Mouse (Mus musculus) inflammation-experienced regulatory T-cells, adult 6 months (primary cell): ENCODE data around the gene Ccdc81. TPM values are rescaled to one million over a fixed set of nuclear protein-coding genes. Genes with fewer than 3 reads are reported as not detected.
A peak's percentile ranks its signal among the peaks of the same experiment; 100 is the strongest.

Source experiments
- ATAC-seq: one replicate; pipeline ENCODE4 v1.8.0; 2017
- polyA plus RNA-seq, 3 experiments: library from polyadenylated mRNA; unstranded; fragments of 100-300 nt; shearing (Covaris generic); gene quantifications; one replicate each; pipeline ENCODE4 v1.2.1; 2017

Ccdc81 gene
- polyA plus RNA-seq, 3 experiments from 2014 or later: not detected

DNA sequence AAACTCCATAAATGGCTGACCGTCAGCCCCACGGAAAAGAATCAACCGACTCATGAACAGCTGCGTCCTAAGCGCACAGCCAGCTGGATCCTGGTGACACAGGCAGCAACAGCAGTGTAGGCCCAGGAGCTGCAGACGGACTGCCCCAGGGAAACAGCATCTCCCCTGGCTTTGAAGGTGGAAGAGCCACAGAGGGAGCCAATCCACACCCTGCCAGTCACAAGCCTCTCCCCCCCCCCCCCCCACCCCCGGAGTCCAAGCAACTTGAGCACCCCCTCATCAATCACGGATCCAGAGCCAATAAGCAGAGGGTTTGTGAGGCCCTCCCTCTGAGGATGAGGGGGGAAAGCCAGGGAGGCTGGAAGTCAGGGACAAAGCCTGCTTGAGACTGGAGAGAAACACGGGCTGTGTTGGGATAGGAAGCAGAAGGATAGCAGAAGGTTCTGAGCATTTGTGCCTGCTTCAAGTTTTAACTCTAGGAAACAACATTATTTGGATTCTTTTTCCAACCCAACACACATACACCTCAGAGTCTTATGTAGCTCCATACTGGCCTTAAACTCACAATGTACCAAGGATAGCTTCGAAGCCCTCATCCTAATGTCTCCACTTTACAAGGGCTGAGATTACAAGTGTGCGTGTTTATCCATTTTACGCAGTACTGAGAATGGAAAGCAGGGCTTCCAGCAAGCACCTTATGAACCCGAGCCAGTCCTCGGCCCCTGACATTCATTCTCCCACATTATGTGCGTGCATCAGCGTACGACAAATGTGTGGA is 46.8 kb downstream of the Ccdc81 start:
- no peak for ATAC-seq

DNA sequence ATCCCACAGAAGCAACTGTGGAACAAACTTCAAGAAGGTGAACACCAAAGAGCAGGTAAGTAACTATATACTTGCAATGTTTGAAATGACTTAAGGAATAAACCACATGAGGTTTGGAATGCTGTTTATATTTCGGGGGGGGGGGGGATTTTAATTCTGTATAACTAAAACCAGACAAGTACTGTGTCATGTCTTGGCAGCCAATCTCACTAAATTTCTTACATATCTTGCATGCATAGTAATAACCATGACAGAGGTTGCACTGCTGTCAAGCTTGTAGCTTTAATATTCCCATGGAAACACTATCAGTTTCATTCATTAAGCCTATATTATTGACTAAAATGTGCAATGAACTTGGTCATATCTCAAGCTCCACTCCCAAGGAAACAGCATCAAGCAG is 48.2 kb downstream of the Ccdc81 start:
- ATAC-seq: no peak

DNA sequence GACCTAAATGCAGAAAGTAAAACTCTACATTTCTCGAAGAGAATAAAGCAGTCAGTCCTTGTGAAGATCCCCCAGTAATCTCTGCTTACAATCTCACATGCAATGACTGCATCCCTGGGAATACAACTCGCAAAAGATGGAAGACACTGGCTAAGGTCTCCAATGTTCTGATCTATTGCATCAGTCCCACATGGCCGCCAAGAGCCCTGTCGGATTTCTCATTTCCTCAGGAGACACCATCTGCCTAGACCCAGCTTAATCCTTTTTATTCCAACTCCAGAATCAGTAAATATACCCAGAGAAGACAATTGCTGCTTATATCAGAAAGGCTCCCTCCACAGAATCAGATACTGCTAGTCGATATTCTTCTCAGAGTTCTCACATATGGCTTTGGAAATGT is 50.3 kb downstream of the Ccdc81 start:
- ATAC-seq: no peak

DNA sequence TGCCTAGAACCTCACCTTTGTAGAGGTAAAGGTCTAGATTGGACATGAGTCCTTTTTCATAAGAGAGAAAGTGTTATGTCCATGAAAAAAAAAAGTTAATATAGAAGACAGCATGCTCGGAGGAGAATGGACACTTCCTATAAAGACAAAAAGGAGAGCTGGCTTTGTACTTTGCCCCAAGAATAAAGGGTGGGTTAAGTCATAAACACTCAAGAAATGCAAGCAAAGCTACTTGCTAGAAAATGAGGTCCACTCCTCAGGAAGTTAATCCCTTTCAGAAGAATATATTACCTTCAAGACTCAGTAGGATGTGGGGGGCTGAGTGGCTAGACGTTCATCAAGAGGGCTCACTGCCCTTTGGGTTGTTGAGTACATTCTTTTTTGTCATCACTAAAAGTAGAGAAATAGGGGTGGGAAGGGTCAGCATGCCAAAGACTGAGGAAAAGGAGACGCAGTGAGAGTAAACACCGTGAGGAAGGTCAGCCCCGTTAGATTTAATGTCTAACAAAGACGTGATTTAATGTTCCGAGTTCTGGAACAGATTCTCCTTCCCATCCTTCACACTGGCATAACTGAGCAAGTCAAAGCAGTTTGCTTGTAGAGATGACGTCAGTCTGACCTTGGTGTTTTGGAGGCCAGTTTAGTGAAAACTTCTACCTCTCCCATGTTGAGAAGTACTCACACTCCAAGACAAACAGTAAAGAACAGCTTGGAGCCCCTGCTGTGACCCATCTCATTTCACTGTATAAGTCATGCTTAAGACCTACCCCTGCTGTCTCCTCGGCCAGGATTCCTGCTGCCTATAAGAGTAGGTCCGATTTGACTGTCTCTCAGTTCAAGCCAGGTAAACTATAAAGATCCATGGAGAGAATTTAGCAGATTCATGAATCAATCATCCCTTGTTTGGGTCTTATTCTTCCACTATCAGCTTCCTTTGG is 51.0 kb downstream of the Ccdc81 start:
- no peak for ATAC-seq

DNA sequence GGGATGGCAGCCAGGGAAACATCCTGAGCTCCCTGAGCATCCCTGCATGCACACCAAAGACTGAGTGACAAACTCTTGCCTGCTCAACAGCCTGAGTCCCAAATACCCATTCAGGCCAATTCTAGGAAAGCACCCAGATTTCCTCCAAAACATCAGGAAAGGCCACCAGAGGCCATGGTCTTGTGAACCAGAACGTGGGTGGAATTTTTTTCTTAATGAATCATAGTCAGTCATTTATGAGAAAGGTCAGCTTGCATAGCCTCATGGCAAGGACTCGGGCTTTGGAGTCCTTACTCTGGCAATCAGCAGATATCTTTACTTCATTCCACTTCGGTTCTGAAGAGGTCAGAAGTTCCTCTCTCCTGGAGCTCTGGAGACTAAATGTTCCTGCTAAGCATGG is 52.9 kb downstream of the Ccdc81 start:
- no peak for ATAC-seq

DNA sequence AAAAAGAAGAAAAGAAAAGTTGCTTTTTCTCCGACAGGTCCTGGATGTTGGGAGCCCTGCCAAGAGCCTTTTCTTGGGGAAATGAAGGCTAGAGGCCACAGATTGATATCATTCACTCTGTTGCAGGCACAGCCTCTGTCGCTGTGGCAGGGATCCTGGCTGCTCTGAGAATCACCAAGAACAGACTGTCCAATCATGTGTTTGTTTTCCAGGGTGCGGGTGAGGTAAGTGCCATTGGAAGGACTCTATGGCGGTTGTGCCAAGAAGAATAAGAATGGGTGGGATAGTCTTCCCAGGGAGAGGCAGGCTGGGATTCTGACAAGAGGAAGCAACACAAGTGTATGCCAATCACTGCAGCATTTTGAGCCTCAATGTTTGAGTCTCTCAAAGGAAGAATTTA is 57.8 kb downstream of the Ccdc81 start:
- no peak for ATAC-seq

DNA sequence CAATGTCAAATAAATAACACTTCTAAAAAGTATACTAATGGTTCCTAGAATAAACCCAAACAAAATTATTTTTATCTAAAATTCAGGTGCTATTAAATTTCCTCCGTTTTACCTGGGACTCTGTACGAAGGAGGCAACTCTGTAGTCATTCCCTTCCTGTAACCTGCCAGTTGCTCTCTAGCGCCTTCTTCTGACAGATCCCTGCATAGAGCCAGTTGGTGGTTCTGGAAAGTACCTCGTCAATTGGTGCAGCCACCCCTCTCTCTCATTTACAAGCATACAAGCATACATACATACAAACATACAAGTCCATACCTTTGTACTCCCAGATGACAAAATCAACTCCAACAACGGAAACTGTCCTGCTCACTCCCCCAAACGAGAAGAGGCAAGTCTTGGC is 59.9 kb downstream of the Ccdc81 start:
- ATAC-seq: peak; percentile 64

DNA sequence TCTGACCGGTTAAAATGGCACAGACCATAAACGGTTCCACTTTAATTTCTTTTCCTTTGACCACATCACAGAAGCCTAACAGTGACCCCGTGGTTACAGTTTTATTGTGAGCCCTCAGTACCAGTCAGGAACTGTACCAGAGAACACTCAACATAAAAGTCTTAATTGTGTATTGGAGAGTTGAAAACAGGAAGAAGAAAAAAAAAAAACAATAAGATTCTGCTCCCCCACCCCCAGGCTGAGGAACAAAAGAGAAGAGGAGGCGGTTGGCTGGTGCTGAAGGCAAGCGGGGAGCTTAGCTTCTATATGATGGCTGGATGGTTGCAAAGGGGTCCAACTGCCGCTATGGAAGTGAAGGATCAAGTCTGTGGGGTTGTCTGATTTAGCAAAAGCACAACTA is 60.3 kb downstream of the Ccdc81 start:
- no peak for ATAC-seq

DNA sequence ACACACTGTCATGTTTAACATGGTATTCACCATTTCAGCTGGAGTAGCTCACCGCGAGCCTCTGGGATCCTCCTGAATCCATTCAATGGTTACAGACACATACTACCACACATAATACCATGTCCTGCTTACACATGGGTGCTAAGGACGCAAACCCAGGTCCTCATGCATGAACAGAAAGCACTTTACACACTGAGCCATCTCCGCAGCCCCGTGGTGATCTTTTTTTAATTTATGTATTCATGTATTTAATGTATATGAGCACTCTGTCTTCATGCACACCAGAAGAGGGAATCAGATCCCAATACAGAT is 61.1 kb downstream of the Ccdc81 start:
- no peak for ATAC-seq

DNA sequence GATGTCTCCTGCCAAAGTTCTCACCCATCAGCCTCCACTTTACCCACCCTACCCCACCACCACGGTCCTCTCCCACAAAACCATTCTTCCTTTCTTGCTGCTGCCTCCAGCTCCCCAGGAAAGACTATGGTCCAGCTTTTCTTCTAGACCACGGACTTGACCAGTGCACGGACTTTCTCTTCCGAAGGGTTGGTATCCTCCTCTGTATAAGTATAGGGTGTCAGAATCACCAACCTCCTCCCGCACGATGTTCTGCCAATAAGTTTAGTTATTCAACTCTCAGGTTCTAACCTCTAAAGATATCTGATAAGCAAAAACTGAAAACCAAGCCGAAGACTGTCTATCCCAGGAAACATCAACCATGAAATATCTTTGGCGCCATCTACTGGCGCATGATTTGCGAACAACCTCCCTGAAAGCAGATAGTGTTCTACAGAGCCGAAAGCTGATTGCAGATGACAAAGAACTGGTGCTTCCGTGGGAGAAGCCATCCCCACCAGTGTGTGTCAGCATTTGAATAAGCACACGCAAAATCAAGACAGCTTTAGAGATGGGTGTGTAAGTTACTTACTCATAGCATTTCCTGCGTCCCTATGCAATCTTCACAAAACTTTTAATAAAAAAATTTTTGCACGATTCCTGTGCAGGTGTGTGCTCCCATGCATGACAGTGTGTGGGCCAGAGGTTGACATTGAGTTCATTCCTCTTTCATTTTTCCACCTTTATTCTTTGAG is 61.6 kb downstream of the Ccdc81 start:
- peak; percentile 56 for ATAC-seq

DNA sequence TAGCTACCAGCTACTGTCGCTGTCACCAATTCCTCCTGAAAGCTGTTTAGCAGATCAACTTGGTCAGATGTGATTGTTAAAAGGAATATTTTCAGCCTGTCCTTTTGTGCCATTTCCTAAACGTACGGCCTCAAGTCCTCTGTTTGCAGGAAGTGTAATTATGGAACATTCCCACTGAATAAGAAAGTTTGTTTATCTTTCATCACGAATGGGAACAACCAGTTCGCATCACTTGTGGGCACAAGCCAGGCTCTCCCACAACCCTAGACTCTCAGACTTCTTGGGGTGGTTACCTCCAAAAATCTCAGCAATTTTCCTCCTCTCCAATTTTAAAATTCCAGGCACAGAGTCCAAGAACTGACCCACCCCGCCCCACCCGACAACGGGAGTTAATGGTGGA is 63.7 kb downstream of the Ccdc81 start:
- ATAC-seq: no peak

DNA sequence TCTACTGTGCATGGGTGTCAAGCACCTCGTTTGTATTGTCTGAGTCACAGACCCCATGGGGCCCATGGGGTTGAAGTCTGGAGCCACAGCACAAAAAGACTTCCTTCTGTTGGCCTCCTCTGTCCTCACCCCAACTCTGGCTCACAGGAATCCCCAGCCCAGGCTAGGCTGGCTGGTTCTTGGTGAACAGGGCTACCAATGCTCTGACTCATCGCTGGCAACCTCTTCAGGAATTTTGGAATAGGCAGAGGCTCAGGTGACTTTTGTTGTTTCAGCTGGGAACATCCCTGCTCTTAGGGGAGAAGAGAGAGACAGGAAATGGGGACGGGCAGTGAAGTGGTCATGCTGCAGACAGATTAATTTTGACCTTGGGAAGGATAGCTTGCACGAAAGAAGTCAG is 65.6 kb downstream of the Ccdc81 start:
- ATAC-seq: no peak

DNA sequence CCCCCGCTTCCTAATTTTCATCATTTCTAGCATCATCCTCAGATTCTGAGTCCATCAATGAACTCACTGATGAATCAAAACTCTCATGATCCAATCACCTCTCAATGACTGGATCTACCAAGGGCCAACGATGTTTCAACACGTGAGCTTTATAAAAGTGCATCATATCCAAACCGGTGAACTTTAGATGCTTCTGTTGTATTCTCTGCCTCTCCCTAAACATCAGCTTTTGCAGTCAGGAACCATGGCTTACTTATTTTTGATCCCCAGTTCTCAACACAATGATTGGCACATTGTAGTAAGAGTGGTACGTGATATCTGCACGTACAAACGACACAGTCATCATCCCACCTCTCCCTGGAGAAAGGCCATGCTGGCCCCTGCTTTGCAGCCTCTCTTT is 66.8 kb downstream of the Ccdc81 start:
- no peak for ATAC-seq

DNA sequence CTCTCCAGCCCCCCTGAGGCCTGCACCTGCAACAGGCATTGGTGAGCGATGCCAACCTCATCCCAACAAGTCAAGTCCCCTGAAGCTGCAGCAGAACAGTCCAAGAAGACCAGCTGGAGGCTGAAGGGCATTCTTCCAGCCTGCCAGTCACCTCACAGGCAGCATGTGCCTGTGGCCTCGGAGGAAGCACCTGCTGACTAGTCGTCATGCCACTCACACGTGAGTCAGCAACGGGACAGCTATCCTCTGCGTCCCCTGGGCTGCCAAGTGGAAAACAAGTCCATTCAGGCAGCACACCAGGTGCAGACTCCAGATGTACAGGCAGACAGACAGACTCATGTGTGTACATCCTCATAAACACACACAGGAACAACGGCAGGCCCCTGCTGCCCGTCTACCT is 67.9 kb downstream of the Ccdc81 start:
- ATAC-seq: no peak

DNA sequence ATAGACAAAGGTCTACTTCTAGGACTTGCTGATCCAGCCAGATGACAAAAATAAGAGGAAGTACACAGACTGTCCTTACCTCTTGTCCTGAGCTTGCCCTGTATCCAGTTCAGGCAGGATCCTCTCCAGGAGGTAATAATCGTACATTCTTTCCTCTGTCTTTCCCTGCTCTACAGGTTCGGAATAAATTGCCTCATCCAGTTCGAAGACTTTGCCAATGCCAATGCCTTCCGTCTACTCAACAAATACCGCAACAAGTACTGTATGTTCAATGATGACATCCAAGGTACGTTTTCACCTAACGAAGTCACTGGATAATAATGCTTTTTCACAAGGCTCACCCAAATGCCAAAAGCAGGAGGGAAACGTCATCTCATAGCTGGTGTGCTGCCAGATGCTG is 69.9 kb downstream of the Ccdc81 start:
- no peak for ATAC-seq

DNA sequence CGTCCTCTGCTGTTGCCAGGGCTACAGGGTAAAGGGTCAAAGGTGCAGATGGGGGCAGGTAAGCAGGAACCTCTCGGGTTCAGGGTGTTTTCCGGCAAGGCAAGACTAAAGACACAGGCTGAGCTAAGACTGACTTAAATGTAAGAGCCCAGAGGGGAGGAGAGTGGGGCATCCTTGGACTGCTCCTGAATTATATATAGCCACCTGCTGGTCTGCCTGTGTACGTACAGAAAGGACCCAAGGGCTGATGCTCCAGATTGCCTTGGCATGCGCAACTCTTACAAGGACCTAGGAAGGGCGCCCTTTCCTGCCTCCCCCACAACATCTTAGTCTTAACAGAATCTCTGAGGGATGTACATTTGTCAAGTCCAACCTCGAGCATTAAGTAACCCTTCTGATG is 74.2 kb downstream of the Ccdc81 start:
- no peak for ATAC-seq

DNA sequence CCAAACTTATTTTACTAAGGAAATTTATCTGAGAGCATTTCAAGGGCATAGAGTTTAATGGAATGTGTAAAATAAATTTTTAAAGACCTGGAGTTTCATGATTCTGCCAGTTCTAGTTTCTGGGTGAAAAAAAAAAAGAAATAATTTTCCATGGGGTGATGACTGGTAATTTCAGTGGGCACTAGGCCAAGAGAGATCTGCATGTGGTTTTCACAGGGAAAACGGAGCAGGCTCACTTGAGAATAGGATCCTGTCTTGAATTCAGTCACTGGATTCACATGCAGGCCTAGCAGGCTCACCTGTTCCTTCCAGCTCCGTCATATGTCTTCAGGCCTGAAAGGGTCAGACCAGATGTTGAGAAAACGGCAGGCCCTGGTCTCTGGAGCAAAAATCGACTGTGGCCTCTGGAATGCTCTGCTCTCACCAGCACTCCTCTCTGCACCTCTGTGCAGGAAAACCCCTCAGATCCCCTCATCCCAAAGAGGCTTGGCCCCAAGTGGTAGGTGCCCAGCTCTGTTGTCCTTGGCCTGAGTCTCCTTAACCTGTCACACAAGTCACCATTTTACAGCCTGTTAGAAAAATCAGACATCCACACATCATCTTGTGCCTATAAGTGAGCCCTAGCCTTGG is 74.9 kb downstream of the Ccdc81 start:
- ATAC-seq: no peak

Other genes starting within 250 kb of the Ccdc81 start
- 100 to 1,000 TPM in 1 of 3 experiments, 10 to 100 TPM in 2; 67.1 to 106 (median 76.4) TPM for gene Hikeshi, start 37.6 kb upstream of the Ccdc81 start, polyA plus RNA-seq
- 10 to 100 TPM; 75.2 to 96.7 (median 91.0) TPM for gene Eed, start 77.4 kb upstream of the Ccdc81 start, polyA plus RNA-seq
- gene Picalm, start 226.6 kb upstream of the Ccdc81 start, polyA plus RNA-seq: 10 to 100 TPM; 60.5 to 86.9 (median 80.0) TPM